Mouse (Mus musculus) forebrain, embryonic 14.5 days (tissue): ENCODE results near the gene Gm10322. TPM values are rescaled to one million over a fixed set of nuclear protein-coding genes. Genes with fewer than 3 reads are reported as not detected.

Source experiments
- ATAC-seq: fragments of 200-750 bp; cut with Nextera tagmentation; 2 replicates; pipeline ENCODE4 v1.8.0; 2017; ENCODE audit warnings: mild to moderate bottlenecking, moderate library complexity
- DNase-seq: peaks from one replicate; pipeline ENCODE4 v3.0.0-alpha.2; 2015; ENCODE audit warnings: low spot score
- H3K27ac ChIP-seq: fragments of 300-500 bp; sonication (generic); 2 replicates; pipeline ENCODE4 v1.5.1; 2014; ENCODE audit warnings: low read depth, mild to moderate bottlenecking, control low read depth, low read length, moderate library complexity
- H3K27me3 ChIP-seq: fragments of 300-500 bp; sonication (generic); replicated peaks from 2 replicates; pipeline ENCODE4 v1.6.1; 2014; ENCODE audit warnings: low read length, control low read depth, mixed read lengths; ENCODE audit not compliant: control insufficient read depth, insufficient read depth
- H3K36me3 ChIP-seq: fragments of 300-500 bp; sonication (generic); 2 replicates; pipeline ENCODE4 v1.6.1; 2014; ENCODE audit warnings: low read length, control low read depth; ENCODE audit not compliant: control insufficient read depth, insufficient read depth
- H3K4me1 ChIP-seq: fragments of 300-500 bp; sonication (generic); 2 replicates; pipeline ENCODE4 v1.6.1; 2014; ENCODE audit warnings: antibody characterized with exemption, low read length, control low read depth; ENCODE audit not compliant: control insufficient read depth, insufficient read depth
- H3K4me2 ChIP-seq: fragments of 300-500 bp; sonication (generic); 2 replicates; pipeline ENCODE4 v1.6.1; 2014; ENCODE audit warnings: mild to moderate bottlenecking, control low read depth, low read length
- H3K4me3 ChIP-seq: fragments of 300-500 bp; sonication (generic); 2 replicates; pipeline ENCODE4 v1.5.1; 2014; ENCODE audit warnings: low read depth, low read length, control low read depth
- H3K9ac ChIP-seq: fragments of 300-500 bp; sonication (generic); 2 replicates; pipeline ENCODE4 v1.6.1; 2014; ENCODE audit warnings: mild to moderate bottlenecking, low read length, control low read depth, moderate library complexity
- H3K9me3 ChIP-seq: fragments of 300-500 bp; sonication (generic); replicated peaks from 2 replicates; pipeline ENCODE4 v1.6.1; 2016; ENCODE audit warnings: low read length, control low read depth, mixed read lengths; ENCODE audit not compliant: control insufficient read depth
- WGBS: fragments of 180-500 bp; shearing (Covaris S2); extraction: QIAGEN DNeasy Blood & Tissue Kit; methylation state at CpG from one replicate; pipeline ENCODE4 v1.1.7; 2014; 5-methylcytosine and 5-hydroxymethylcytosine counted together
- polyA plus RNA-seq: library from polyadenylated mRNA; unstranded; fragments of >200 nt; fragmentation: Nextera tagmentation; extraction: Ambion mirVana; gene quantifications from 2 replicates; pipeline ENCODE4 v1.2.1, GENCODE M21; 2014

The Gm10322 gene
- polyA plus RNA-seq, 1 experiment from 2014 or later: not detected

DNA sequence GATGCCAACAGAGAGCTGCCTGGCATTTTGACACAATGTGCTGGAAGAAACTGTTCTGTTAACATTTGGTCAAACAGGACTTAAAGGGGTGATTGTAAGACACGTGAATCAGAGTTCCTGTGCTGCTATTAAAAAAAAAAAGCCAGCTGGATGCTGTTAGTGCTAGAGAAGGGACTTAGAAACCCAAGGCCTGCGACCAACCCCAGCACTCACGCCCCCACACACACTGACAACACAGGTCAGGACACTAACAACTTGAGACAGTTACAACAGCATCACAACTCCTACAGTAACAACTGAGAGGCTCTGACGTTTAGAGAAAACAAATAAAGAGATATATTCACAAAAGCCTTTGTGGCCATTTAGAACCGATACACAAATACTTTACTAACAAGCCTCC lies 39.6 kb upstream of the Gm10322 start:
- Histone ChIP-seq H3K4me3 (no peak overlapping the region), H3K4me2 (no peak overlapping the region), H3K36me3 (no peaks in the 10 kb centered on the region), H3K9ac (no peak overlapping the region), H3K4me1 (no peaks in the 10 kb centered on the region), H3K9me3 (peaks cover 8% of the 10 kb centered on the region; the same call in 1 of the 2 replicates), H3K27me3 (no peaks in the 10 kb centered on the region), H3K27ac (no peak overlapping the region)
- DNase-seq (no peak), ATAC-seq (no peak)
- WGBS: 53% methylated on average over 5 of the region's 5 CpGs

DNA sequence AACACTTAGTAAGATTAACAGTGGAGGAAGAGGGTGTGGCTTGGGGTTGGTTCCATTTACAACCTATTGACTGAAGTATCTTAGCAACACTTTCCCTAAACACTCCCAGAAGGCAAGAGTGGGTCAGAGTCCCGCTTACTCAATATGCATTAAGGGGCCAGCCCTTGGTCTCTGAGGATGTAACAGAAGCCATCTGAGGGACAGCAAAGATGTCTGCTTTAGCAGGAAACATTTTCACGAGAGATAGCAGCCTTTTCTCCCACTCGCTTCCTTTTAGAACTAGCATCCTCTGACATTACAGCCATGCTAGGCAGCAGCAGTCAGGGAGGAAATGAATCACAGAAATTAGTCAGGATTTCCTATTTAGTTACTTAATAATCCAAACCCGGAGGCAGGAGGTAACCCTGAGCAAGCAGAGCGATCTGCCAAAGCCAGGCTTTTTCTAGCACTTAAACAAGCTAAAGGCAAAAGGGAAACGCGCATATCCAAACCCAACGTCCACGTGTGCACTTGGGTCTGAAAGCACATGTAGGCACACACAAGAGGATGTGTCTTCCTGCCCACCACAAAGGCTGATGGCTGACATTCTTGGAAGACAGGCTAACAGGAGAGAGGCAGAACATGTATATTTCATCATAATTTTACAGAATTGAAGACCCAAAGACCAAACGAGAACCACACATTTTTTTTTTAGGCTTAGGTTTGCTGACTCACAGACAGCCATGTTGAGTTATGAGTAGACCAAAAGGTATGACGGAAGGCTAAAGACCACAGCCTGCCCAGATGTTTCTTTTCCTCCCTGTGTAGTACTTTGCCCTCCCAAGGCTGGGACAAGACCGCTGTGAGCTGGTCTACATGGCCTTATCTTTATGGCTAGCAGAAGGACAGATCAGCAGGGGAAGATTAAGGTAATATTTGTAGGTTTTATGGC lies 37.7 kb upstream of the Gm10322 start:
- Histone ChIP-seq H3K27me3 (no peaks in the 10 kb centered on the region), H3K4me3 (no peak overlapping the region), H3K9ac (no peak overlapping the region), H3K4me1 (no peaks in the 10 kb centered on the region), H3K9me3 (peaks cover 2% of the 10 kb centered on the region; the same call in 1 of the 2 replicates), H3K4me2 (no peak overlapping the region), H3K36me3 (no peaks in the 10 kb centered on the region), H3K27ac (no peak overlapping the region)
- ATAC-seq (no peak), DNase-seq (no peak)
- WGBS: 80% methylated on average over 12 of the region's 12 CpGs

DNA sequence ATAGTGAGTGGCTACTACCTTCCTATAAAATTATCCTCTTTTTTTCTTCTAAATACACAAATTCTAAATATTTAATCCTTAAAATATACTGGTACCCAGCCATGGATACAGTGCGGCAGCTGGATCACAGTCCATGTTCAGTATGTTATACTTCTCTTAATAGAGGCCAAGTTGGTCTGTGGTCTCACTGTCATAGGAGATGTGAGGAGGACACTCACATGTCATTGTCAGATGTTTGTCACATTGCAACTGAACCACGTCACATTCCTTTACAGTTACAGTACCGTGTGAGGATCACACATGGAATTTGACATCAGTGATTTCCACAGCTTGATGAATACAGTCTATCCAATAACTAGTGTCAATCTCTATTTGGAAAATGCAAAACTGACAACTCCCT lies 36.2 kb upstream of the Gm10322 start:
- Histone ChIP-seq H3K27me3 (no peaks in the 10 kb centered on the region), H3K27ac (no peak overlapping the region), H3K4me1 (no peaks in the 10 kb centered on the region), H3K36me3 (no peaks in the 10 kb centered on the region), H3K9me3 (no peaks in the 10 kb centered on the region), H3K4me3 (no peak overlapping the region), H3K9ac (no peak overlapping the region), H3K4me2 (no peak overlapping the region)
- DNase-seq (no peak), ATAC-seq (no peak)
- WGBS: 90% methylated on average over 3 of the region's 3 CpGs

DNA sequence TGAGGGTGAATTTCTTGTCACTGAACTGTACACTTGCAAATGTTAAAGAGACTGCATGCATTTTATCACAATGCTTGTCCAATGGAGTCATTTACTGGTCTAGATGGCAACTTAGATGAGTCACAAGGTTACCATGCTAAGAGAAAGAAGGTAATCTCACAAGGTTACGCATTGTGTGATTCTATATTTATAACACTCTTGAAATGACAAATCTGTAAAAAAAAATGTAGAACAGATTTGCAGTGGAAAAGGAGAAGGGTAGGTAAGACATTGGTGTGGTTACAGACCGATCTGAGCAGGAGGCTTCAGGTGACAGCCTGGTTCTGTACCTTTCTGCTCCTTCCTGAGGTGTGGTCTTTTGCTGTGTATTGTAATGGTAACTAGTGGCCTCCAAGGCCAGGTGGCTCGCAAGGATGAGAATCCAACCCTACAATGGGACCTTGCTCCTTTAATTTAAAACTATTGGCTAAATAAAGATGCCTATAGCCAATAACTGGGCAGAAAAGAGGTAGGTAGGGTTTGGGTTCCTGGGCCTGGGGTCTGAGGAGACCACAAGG lies 35.2 kb upstream of the Gm10322 start:
- ATAC-seq: no peak
- no peak overlapping the region for H3K4me2 ChIP-seq
- H3K36me3 ChIP-seq: no peaks in the 10 kb centered on the region
- WGBS: 92% methylated on average over 3 of the region's 3 CpGs
- no peaks in the 10 kb centered on the region for H3K9me3 ChIP-seq
- H3K4me1 ChIP-seq: no peaks in the 10 kb centered on the region
- no peak overlapping the region for H3K9ac ChIP-seq
- H3K4me3 ChIP-seq: no peak overlapping the region
- H3K27me3 ChIP-seq: no peaks in the 10 kb centered on the region
- DNase-seq: no peak
- H3K27ac ChIP-seq: no peak overlapping the region

GRCm38 (mm10) chr10:59581826-59582543 lies 33.9 kb upstream of the Gm10322 start:
- no peak for ATAC-seq

DNA sequence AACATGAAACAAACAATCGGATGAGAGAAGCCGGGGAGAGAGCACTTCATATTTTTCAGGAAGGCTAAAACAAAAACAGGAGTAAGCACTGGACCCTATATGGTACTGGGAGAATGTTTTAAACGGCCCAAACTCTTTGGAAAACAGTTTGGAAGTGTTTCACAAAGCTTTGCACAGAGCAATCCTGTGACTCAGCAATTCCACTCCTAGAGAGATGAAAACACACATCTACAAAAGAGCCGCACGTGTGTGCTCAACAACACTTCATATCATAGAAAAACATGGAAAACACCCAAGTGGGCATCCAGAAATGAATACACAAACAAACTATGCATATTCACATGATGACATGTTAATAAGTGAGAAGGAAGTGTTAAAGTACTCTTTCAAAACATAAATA lies 30.2 kb upstream of the Gm10322 start:
- DNase-seq (no peak), ATAC-seq (no peak)
- Histone ChIP-seq H3K36me3 (no peaks in the 10 kb centered on the region), H3K9ac (no peak overlapping the region), H3K9me3 (no peaks in the 10 kb centered on the region), H3K4me3 (no peak overlapping the region), H3K27ac (no peak overlapping the region), H3K4me2 (no peak overlapping the region), H3K27me3 (no peaks in the 10 kb centered on the region), H3K4me1 (no peaks in the 10 kb centered on the region)
- 90% methylated on average over 5 of the region's 5 CpGs for WGBS

More at GRCm38 (mm10) chr10:59581826-59582543, 33.9 kb upstream of the Gm10322 start:
- no peak overlapping the region for H3K4me3 ChIP-seq
- H3K9ac ChIP-seq: no peak overlapping the region
- no peak for DNase-seq
- 23% methylated on average over 1 of the region's 1 CpGs for WGBS
- H3K4me2 ChIP-seq: no peak overlapping the region
- H3K27me3 ChIP-seq: no peaks in the 10 kb centered on the region
- H3K27ac ChIP-seq: no peak overlapping the region
- no peaks in the 10 kb centered on the region for H3K36me3 ChIP-seq
- H3K4me1 ChIP-seq: no peaks in the 10 kb centered on the region
- no peaks in the 10 kb centered on the region for H3K9me3 ChIP-seq

GRCm38 (mm10) chr10:59586821-59587220 lies 29.0 kb upstream of the Gm10322 start:
- no peak overlapping the region for H3K4me3 ChIP-seq
- no peak overlapping the region for H3K9ac ChIP-seq
- H3K4me2 ChIP-seq: no peak overlapping the region
- H3K27me3 ChIP-seq: no peaks in the 10 kb centered on the region
- no peaks in the 10 kb centered on the region for H3K4me1 ChIP-seq
- H3K36me3 ChIP-seq: no peaks in the 10 kb centered on the region
- no peak for ATAC-seq
- no peak for DNase-seq
- 95% methylated on average over 15 of the region's 15 CpGs for WGBS
- H3K9me3 ChIP-seq: no peaks in the 10 kb centered on the region
- H3K27ac ChIP-seq: no peak overlapping the region

DNA sequence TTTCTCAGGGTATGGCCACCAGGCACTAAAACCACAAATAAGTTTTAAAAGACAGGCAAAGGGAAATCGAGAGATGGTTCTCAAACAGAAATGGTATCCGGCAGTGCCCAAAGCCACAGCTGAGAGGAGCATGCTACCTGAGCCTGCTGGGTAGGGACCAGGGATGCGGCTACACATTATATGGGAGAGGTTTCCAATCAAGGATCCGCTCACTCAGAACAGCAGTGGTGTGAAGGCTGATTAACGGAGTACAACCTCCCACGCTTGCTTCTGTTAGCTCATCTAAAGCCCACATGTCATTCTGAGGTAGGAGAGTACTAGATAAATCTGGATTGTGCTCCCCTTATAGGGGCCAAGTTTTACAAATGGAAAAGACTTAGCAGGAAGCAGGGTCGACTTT lies 27.7 kb upstream of the Gm10322 start:
- H3K4me2 ChIP-seq: no peak overlapping the region
- H3K9ac ChIP-seq: no peak overlapping the region
- no peak overlapping the region for H3K27ac ChIP-seq
- no peak for ATAC-seq
- H3K36me3 ChIP-seq: no peaks in the 10 kb centered on the region
- H3K27me3 ChIP-seq: no peaks in the 10 kb centered on the region
- 91% methylated on average over 7 of the region's 7 CpGs for WGBS
- H3K9me3 ChIP-seq: no peaks in the 10 kb centered on the region
- DNase-seq: no peak
- no peak overlapping the region for H3K4me3 ChIP-seq
- no peaks in the 10 kb centered on the region for H3K4me1 ChIP-seq
